37 mouse cellular contexts compared by ENCODE assay signal in genomic region chr4:120273594-120273993, GRCm38 (mm10). TPM values are rescaled to one million over a fixed set of nuclear protein-coding genes. Genes with fewer than 3 reads are reported as not detected.
"Had no signal": no experiment of that assay in that cellular context is flagged by ENCODE, and none has a peak within 500 bp of the region (broad histone marks: within the 10 kb centered on the region; RNA-seq: fewer than 3 reads in every experiment).

No protein-coding gene starts in this region.

- H3K27ac ChIP-seq: limb, embryonic 10.5 days; limb, embryonic 12.5 days; limb, embryonic 13.5 days; limb, embryonic 15.5 days; liver, embryonic 12.5 days; liver, embryonic 13.5 days; liver, embryonic 14.5 days; liver, embryonic 15.5 days; lung, embryonic 15.5 days; macrophage; midbrain, embryonic 10.5 days; midbrain, embryonic 12.5 days; midbrain, embryonic 13.5 days; midbrain, embryonic 15.5 days; neural tube, embryonic 12.5 days had no signal

- H3K4me3 ChIP-seq: limb, embryonic 10.5 days; limb, embryonic 12.5 days; limb, embryonic 13.5 days; limb, embryonic 15.5 days; liver, embryonic 12.5 days; liver, embryonic 13.5 days; liver, embryonic 15.5 days; lung, embryonic 15.5 days; megakaryocyte, embryonic 14.5 days; midbrain, embryonic 10.5 days; midbrain, embryonic 12.5 days; midbrain, embryonic 13.5 days; midbrain, embryonic 15.5 days; myocyte; neural tube, embryonic 12.5 days had no signal

- H3K4me1 ChIP-seq: liver, embryonic 13.5 days; liver, embryonic 15.5 days had no signal

- H3K9ac ChIP-seq: limb, embryonic 12.5 days; limb, embryonic 13.5 days; limb, embryonic 15.5 days; liver, embryonic 12.5 days; liver, embryonic 13.5 days; liver, embryonic 14.5 days; liver, embryonic 15.5 days; liver, postnatal 0 days; lung, embryonic 14.5 days; lung, embryonic 15.5 days; midbrain, embryonic 12.5 days; midbrain, embryonic 13.5 days; midbrain, embryonic 15.5 days; neural tube, embryonic 12.5 days had no signal

- DNase-seq: left cerebral cortex, postnatal 4 days; liver; liver, embryonic 13.5 days; liver, postnatal 0 days; lung, adult 18-20 months; lung, adult 2 months; lung, embryonic 14.5 days; lung, postnatal 10 days; lung, postnatal 14 days; lung, postnatal 36 days; lung, postnatal 4 days; midbrain, embryonic 14.5 days had no signal

- H3K36me3 ChIP-seq: limb, embryonic 10.5 days; limb, embryonic 12.5 days; limb, embryonic 13.5 days; limb, embryonic 15.5 days; liver, embryonic 12.5 days; liver, embryonic 13.5 days; liver, embryonic 15.5 days; lung, embryonic 15.5 days; midbrain, embryonic 10.5 days; midbrain, embryonic 12.5 days; midbrain, embryonic 13.5 days; midbrain, embryonic 15.5 days; neural tube, embryonic 12.5 days had no signal

- H3K9me3 ChIP-seq: limb, embryonic 10.5 days; limb, embryonic 12.5 days; limb, embryonic 13.5 days; limb, embryonic 15.5 days; liver, embryonic 12.5 days; liver, embryonic 13.5 days; liver, embryonic 15.5 days; lung, embryonic 15.5 days; megakaryocyte, embryonic 14.5 days; midbrain, embryonic 10.5 days; midbrain, embryonic 12.5 days; midbrain, embryonic 13.5 days; midbrain, embryonic 15.5 days; neural tube, embryonic 12.5 days had no signal

- H3K4me2 ChIP-seq: limb, embryonic 12.5 days; limb, embryonic 13.5 days; limb, embryonic 15.5 days; liver, embryonic 11.5 days; liver, embryonic 12.5 days; liver, embryonic 13.5 days; liver, embryonic 15.5 days; lung, embryonic 14.5 days; lung, embryonic 15.5 days; midbrain, embryonic 12.5 days; midbrain, embryonic 13.5 days; midbrain, embryonic 15.5 days; neural tube, embryonic 12.5 days had no signal

- ATAC-seq: liver, embryonic 12.5 days; liver, postnatal 0 days; lung, postnatal 0 days; midbrain, embryonic 13.5 days; midbrain, embryonic 15.5 days; midbrain, embryonic 16.5 days had no signal

RNA-seq across cellular contexts. Expression of gene Foxo6, which starts 13.6 kb away (rescaled TPM):
- total RNA-seq: liver, adult 2 months; megakaryocyte progenitor cell, adult 5-6 weeks; megakaryocyte, adult 5-6 weeks; megakaryocyte-erythroid progenitor cell, adult 5-6 weeks; monocyte, adult 5-6 weeks had no signal
- polyA plus RNA-seq: limb, embryonic 10.5 days; liver, embryonic 12.5 days; liver, embryonic 13.5 days; liver, embryonic 15.5 days; liver, embryonic 16.5 days; liver, postnatal 0 days; macrophage had no signal
